In the genomic region with DNA sequence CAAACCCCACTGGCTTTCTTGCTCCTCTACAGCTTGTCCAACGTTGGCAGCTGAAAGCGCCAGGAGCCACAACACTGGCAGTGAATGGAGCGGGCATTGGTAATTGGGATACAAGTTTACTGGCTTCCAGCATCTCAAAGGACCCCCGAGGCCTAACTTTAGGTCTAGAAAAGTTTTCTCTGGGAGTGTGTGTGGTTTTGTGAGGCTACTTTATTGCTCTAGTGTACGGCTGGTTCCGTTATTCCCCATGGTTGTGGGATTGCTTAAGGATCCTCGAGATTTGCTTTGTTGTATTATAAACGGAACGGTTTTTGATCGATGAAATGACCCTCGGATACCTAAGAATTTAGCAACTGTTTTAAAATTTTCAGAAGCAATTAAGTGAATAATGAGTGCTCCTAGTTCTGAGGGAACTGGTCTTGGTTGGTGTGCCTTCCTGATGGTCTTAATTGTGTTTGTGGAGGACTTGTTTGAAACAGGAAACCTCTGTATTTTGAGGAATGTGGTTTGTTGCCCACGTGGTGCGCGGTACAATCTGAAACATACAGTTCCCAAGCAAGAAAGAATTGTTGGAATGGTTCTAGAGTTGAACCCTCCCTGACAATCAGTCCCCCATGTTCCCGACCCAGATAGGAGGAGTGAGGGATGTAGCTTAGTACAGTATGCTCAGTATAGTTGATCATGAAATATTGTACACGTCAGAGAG, we compare ENCODE assay signal across 8 mouse cellular contexts. TPM values are rescaled to one million over a fixed set of nuclear protein-coding genes. Genes with fewer than 3 reads are reported as not detected.
DNase-seq lines count a peak whose midpoint lies in the region; ATAC-seq and TF ChIP-seq lines count a peak whose summit lies in the region.

No protein-coding gene starts in this region.

- H3K36me3 ChIP-seq in heart, adult 2 months (ENCODE audit: control insufficient read depth, insufficient read depth, low read length) = peaks cover 3% of the 10 kb centered on the region; the same call in 1 of the 2 replicates
- peaks cover 13% of the 10 kb centered on the region for H3K36me3 ChIP-seq in liver, embryonic 12.5 days
- H3K36me3 ChIP-seq in neural tube, embryonic 12.5 days = peaks cover 13% of the 10 kb centered on the region

- 24% methylated on average over 16 of the region's 16 CpGs for WGBS in heart, adult 2 months
- WGBS in liver, embryonic 12.5 days (ENCODE audit: insufficient replicate concordance) = 36% methylated on average over 16 of the region's 16 CpGs
- WGBS in neural tube, embryonic 12.5 days = 46% methylated on average over 16 of the region's 16 CpGs

- intact Hi-C loops in heart, adult 2 months (cut with DNase I) = loop anchor here (5.0 kb wide), 1 partner anchor 306 kb away; a partner anchor contains a TSS
- intact Hi-C loops in heart, postnatal 14 days (cut with DNase I) = loop anchor here (2.0 to 5.0 kb wide), 2 partner anchors 32 to 306 kb away; a partner anchor contains a TSS

- TF ChIP-seq POLR2A in heart, adult 2 months (IDR thresholded peaks at IDR 0.05; ENCODE audit: insufficient read depth, low read depth, low read length) = no peak

- peak; percentile 10 for ATAC-seq in granulocyte monocyte progenitor cell, adult 5-6 weeks (replicated peaks; ENCODE audit: poor library complexity, severe bottlenecking)
- ATAC-seq in liver, embryonic 12.5 days = no peak; the same call in 1 of the 2 replicates
- ATAC-seq in neural tube, embryonic 12.5 days (ENCODE audit: low FRiP score, low read depth) = no peak

- peak overlapping the region; percentile 95 for H3K27ac ChIP-seq in heart, adult 2 months
- H3K27ac ChIP-seq in liver, embryonic 12.5 days = peak overlapping the region; percentile 59; the same call in 1 of the 2 replicates
- H3K27ac ChIP-seq in neural tube, embryonic 12.5 days = no peak overlapping the region

- no peaks in the 10 kb centered on the region for H3K27me3 ChIP-seq in heart, adult 2 months (ENCODE audit: control insufficient read depth, insufficient read depth, low read length)
- no peaks in the 10 kb centered on the region for H3K27me3 ChIP-seq in liver, embryonic 12.5 days (replicated peaks)
- H3K27me3 ChIP-seq in neural tube, embryonic 12.5 days (replicated peaks) = no peaks in the 10 kb centered on the region

- no peaks in the 10 kb centered on the region for H3K79me2 ChIP-seq in heart, adult 2 months (replicated peaks; ENCODE audit: control insufficient read depth, insufficient read depth, low read length)

- H3K9ac ChIP-seq in heart, adult 2 months (ENCODE audit: low read depth, low read length) = peak overlapping the region; percentile 93
- peak overlapping the region; percentile 84 for H3K9ac ChIP-seq in liver, embryonic 12.5 days
- H3K9ac ChIP-seq in neural tube, embryonic 12.5 days = peak overlapping the region; percentile 92

- peaks cover 5% of the 10 kb centered on the region for H3K4me1 ChIP-seq in heart, adult 2 months (ENCODE audit: control insufficient read depth, insufficient read depth, low read length)
- H3K4me1 ChIP-seq in liver, embryonic 12.5 days = peaks cover 28% of the 10 kb centered on the region
- peaks cover 8% of the 10 kb centered on the region; the same call in 1 of the 2 replicates for H3K4me1 ChIP-seq in neural tube, embryonic 12.5 days

- H3K4me3 ChIP-seq in heart, adult 2 months = peak overlapping the region; percentile 75
- H3K4me3 ChIP-seq in liver, embryonic 12.5 days = peak overlapping the region; percentile 78
- peak overlapping the region; percentile 84 for H3K4me3 ChIP-seq in neural tube, embryonic 12.5 days

- TF ChIP-seq CTCF in heart, adult 2 months (IDR thresholded peaks at IDR 0.05) = no peak

- peak overlapping the region; percentile 80 for H3K4me2 ChIP-seq in liver, embryonic 12.5 days
- H3K4me2 ChIP-seq in neural tube, embryonic 12.5 days (replicated peaks) = peak overlapping the region; percentile 78

- DNase-seq in heart, adult 2 months = no peak
- DNase-seq in heart, postnatal 14 days = no peak
- DNase-seq in NIH3T3 (ENCODE audit: low read depth) = peak; percentile 63
- no peak for DNase-seq in cerebellum, postnatal 25 days
- DNase-seq in adrenal gland, adult (ENCODE audit: inconsistent age in 2 of 2, low spot score in 1 of 2) = no peak

- H3K9me3 ChIP-seq in liver, embryonic 12.5 days (replicated peaks) = no peaks in the 10 kb centered on the region
- H3K9me3 ChIP-seq in neural tube, embryonic 12.5 days = no peaks in the 10 kb centered on the region

- no peak for TF ChIP-seq EP300 in heart, adult 2 months (IDR thresholded peaks at IDR 0.05; ENCODE audit: insufficient read depth, low read depth, low read length)

RNA-seq across cellular contexts. Expression of a gene that starts 1.0 kb away (rescaled TPM):
- total RNA-seq in heart, adult 2 months (2021) = 10 to 100 TPM; 45.1 to 45.7 TPM
- 11.9 and 19.2 TPM in 2 replicates for polyA plus RNA-seq in heart, adult 2 months (2012; rRNA removed)
- total RNA-seq in heart, postnatal 14 days (2021) = 10 to 100 TPM; 32.5 to 35.6 TPM
- 9.5 and 14.7 TPM in 2 replicates for total RNA-seq in granulocyte monocyte progenitor cell, adult 5-6 weeks (2014; fragmentation: Nextera tagmentation)
- total RNA-seq in granulocyte monocyte progenitor cell, adult 5-6 weeks (2017) = 19.6 and 26.0 TPM in 2 replicates
- 15.8 and 16.2 TPM in 2 replicates for polyA plus RNA-seq in liver, embryonic 12.5 days (2016; fragmentation: Nextera tagmentation; extraction: Ambion mirVana)
- polyA plus RNA-seq in neural tube, embryonic 12.5 days (2016; fragmentation: Nextera tagmentation; extraction: Ambion mirVana) = 34.2 and 37.4 TPM in 2 replicates

RNA-seq across cellular contexts. Expression of a gene that starts 24.3 kb away (rescaled TPM):
- not detected for total RNA-seq in heart, adult 2 months (2021)
- 0.09 TPM in 1 of 2 replicates, not detected in the other for polyA plus RNA-seq in heart, adult 2 months (2012; rRNA removed)
- total RNA-seq in heart, postnatal 14 days (2021) = under 1 TPM in 1 of 2 experiments, not detected in 1; 0.10 TPM
- 0.21 TPM in 1 of 2 replicates, not detected in the other for total RNA-seq in granulocyte monocyte progenitor cell, adult 5-6 weeks (2014; fragmentation: Nextera tagmentation)
- total RNA-seq in granulocyte monocyte progenitor cell, adult 5-6 weeks (2017) = 0.41 TPM in 1 of 2 replicates, not detected in the other
- polyA plus RNA-seq in liver, embryonic 12.5 days (2016; fragmentation: Nextera tagmentation; extraction: Ambion mirVana) = not detected in 2 replicates
- polyA plus RNA-seq in neural tube, embryonic 12.5 days (2016; fragmentation: Nextera tagmentation; extraction: Ambion mirVana) = not detected in 2 replicates

RNA-seq across cellular contexts. Expression of a gene that starts 57.6 kb away (rescaled TPM):
- total RNA-seq in heart, adult 2 months (2021) = not detected
- polyA plus RNA-seq in heart, adult 2 months (2012; rRNA removed) = 0.08 and 0.20 TPM in 2 replicates
- under 1 TPM; 0.26 to 0.37 TPM for total RNA-seq in heart, postnatal 14 days (2021)
- total RNA-seq in granulocyte monocyte progenitor cell, adult 5-6 weeks (2014; fragmentation: Nextera tagmentation) = not detected in 2 replicates
- total RNA-seq in granulocyte monocyte progenitor cell, adult 5-6 weeks (2017) = not detected in 2 replicates
- polyA plus RNA-seq in liver, embryonic 12.5 days (2016; fragmentation: Nextera tagmentation; extraction: Ambion mirVana) = 0.43 and 0.98 TPM in 2 replicates
- polyA plus RNA-seq in neural tube, embryonic 12.5 days (2016; fragmentation: Nextera tagmentation; extraction: Ambion mirVana) = 1.8 and 2.0 TPM in 2 replicates
